Mouse (Mus musculus) gastrocnemius, postnatal 4 days (tissue): ENCODE measurements around the gene Ppp1r9a. TPM values are rescaled to one million over a fixed set of nuclear protein-coding genes. Genes with fewer than 3 reads are reported as not detected.

Source experiments
- DNase-seq, 2 experiments: peaks; one replicate each; pipeline ENCODE4 v3.0.0; 2021 to 2022; ENCODE audit warnings: low spot score in 2 of 2, mixed read lengths in 2 of 2
- total RNA-seq, 2 experiments: library from RNA; stranded (reverse); gene quantifications; 2 replicates each; pipeline ENCODE4 v1.2.3; 2021

Ppp1r9a gene
- total RNA-seq, 2 experiments from 2014 or later = 50.2 to 55.1 TPM

DNA sequence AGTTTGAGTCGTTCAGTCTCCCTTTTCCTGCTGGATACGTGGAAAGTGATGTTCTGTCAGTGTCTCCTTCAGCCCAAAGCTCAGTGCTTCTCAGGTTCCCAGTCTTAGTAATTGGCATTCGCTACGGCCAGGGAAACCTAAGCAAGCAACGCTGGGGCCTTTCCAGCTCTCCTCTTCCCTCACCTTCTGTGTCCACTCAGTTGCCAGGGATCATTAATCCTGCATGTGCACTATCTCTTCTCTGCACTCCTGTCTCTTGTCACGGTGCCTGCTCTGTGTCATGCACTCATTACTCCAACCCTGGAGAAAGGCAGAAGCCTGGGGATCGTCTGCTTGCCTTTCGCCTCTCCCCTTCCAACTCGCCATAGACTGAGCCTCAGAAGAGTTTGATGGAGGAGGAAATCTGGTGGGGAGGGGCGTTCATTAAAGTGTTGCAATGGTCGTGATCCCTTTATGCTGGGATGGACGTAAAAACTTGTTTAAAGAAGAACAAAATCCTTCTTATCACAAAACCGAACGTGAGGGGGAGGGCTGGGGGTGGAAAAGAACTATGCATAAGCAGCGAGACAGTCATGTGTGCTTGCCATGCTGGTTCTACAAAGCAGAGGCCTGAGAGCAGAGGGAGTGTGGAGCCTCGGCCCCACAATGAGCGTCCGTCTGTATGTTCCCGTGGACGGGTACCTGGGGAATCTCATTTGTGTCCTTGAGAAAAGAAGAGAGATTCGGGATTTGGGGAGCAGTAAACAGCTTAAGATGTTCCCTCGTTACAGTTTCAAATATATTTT lies 103.0 kb downstream of the Ppp1r9a start:
- peak in 1 of 2 experiments; percentile 49 for DNase-seq

DNA sequence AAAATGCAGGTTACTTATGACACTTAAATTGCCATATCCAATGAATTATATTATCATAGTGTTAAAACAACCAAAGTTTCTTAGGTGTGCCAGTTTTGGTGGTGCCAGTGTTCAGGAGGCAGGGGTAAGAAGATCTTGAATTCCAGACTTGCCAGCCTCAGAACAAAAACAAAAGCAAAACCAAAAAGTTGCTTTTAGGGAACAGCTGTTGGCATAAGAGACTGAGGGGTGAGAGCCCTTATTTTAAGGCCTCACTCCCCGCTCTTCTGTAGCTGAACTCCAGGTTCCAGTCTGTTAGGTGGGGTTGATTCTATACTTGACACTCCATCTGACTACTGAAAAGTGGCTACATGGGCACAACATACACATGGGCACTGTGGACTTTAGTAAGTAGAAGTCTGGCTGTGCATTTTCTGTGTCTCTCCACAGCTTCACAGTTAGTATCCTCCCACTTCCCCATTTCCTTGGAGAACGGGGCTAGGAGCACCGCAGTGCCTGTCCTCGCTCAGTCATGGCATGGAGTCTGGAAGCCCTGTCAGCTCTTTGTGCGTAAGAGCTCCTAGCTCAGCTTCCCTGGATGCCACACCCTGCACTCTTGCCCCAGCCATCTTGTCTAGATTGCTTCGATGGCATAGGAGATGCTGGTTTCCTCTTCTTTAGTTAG lies 103.7 kb downstream of the Ppp1r9a start:
- DNase-seq = no peak

DNA sequence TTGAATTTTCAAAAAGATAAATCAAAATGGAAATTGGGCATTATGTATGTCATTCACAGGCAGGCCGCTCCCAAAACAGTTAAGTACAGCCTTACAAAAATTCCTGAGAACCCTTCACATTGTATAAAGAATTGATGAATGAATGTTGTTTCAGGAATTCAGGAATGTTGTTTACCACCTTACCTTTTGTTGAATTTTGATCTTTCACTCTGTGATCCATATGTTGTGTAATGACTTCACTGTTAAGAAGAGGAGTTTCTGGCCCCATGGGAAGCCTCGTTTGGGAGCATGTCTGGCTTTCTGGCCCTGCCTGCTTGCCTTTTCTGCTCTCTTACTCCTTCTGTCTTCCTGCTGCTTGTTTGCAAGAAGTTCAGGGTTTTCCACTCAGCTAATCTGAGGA lies 105.4 kb downstream of the Ppp1r9a start:
- DNase-seq = no peak

DNA sequence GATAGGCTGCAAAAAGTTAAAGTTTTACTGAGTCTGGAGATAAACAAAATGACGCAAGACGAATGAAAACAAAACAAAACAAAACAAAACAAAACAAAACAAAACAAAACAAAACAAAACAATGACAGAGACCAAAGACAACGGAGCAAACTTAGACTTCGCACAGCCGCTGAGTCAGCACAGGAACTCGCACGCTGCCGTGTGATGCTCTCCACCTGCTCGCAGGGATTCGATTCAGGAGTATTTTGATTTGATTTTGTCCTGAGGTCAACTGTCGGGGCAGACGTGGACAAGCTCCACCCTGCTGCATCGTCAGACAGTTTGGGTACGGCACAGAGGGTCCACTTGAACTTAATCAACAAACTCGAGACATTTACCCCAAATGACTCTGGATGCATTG lies 105.9 kb downstream of the Ppp1r9a start:
- DNase-seq = no peak

DNA sequence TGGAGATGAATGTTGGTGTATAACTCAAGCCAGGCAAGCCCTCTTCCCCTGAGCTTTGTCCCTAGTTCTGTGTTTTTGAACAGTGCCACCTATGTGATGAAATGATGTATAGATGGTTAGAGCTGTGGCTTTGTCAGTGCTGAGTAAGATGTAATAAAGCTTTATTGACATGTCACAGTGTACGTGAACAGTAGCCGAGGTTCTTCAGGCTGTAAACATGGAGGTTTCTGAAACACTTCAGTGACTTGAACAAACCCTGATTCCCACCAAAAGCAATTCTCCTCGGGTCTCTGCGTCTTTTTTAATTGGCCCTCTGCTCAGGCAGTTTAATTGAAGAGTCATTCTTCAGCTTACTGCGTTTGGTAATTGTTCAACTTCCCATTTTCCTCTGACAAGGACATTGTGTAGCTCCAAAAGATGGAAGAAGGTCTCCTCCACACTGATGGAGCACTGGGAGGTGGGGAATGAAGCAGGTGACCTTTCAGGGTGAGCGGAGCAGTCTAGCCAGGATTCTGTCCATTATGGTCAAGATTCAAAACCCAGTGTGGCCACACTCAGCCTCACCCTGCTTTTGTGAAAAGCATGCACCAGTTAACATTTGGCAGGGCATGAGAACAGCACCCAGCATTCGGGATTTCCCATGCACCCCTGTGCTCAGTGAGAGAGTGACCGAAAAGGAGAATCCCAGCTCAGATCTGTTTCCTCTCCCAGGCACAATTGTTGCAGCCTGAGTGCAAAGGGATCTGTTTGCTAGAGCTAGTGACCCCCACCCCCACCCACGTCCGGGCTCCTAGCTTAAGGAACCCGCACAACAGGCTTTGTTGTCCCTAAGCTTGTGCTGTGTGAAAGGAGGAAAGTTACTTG lies 108.1 kb downstream of the Ppp1r9a start:
- no peak for DNase-seq

DNA sequence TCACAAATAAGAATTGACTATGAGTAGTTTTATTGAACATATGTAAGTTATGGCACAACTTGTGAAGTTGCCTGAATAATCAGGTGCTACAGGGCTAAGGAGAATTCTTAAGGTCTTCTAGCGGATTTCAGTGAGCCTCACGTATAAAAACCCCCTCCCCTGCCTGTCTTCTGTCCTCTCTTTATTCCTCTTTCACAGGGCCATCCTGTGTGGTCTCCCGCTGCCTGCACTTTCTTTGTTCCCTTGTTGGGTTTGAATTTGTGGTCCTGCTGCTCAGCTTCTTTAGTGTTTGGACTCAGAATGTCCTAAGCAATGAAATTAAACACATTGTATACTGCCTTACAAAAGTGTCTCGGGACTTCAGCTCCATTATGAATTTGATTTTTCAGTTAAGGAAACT lies 110.1 kb downstream of the Ppp1r9a start:
- DNase-seq = no peak

DNA sequence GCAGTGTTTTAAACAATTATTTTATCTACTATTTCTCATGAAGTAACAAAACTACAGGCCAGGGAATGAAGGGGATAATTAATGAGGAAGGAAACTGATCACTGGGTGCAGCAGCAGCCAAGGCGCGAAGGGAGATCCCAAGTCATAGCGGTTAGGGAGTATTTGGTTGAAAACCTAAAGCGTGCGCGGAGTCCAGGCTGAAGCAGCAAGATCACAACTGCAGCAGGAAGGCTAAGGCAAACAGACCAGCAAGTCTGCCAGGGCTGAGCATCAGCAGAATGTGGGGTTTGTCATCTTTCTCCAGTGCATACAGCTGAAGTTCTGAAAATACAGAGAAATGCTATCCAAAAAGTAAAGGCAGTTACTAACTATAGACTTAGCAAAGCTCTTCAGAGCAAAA lies 111.8 kb downstream of the Ppp1r9a start:
- DNase-seq = no peak

DNA sequence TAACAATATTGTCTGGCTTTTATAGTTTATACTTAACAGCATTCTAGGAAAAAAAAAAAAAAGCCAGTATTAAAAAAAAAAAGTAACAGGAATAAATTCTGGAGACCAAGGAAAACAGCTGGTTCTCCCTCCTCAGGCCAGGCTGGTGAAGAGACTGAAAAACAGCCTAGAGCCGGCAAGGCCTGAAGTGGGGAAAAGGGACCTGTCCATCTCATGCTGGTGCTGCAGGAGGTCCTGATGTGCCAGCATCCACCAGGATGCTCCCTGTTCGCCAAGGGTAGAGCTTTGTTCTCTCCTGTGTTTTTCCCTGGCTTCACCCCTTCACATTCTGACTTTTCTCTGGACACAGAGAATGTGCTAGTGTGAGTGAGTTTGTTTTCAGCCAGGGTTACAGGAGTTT lies 112.5 kb downstream of the Ppp1r9a start:
- DNase-seq = no peak

DNA sequence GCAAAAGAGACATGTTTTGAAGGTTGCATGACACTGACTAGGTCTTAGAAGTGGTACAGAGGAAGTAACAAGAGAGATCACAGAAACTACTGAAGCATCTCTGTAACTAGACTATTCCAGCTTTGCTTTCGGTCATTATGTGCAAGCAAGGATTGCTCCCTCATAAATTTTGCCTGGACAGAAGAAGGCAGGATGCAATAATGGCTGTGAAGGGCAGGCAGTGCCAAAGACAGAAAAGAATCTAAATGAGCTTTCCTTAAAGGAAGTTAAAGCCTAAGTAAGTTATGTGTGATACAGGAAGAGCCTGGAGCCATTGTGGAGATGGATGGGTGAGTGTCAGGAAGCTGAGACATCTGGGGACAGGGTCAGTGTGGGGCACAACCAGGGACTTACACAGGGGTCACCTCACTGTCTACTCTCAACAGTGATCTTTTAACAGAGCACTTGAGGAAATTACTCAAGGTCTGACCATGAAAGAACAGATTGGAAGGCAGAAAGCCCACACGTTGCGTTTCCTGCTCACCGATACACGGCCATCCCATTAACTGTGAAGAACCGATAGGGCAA lies 115.3 kb downstream of the Ppp1r9a start:
- no peak for DNase-seq

DNA sequence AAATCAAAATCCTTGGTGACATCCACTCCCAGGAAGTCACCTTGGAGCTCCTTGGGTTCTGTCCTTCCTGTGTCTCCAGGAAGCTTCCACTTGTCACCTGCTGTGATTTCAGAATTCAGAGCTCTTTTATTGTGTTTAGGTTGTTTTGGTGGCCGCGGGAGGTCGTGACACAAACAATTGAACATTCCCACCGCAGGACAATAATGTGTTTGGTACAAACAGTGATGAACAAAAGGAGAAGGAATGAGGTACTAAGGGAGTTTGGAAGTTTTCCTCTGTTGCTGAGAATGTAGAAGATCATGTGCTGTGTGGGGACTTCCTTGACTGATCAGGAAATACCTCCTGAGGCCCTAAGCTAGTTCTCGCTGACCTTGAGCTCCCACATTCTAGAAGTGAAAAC lies 116.5 kb downstream of the Ppp1r9a start:
- DNase-seq = no peak

DNA sequence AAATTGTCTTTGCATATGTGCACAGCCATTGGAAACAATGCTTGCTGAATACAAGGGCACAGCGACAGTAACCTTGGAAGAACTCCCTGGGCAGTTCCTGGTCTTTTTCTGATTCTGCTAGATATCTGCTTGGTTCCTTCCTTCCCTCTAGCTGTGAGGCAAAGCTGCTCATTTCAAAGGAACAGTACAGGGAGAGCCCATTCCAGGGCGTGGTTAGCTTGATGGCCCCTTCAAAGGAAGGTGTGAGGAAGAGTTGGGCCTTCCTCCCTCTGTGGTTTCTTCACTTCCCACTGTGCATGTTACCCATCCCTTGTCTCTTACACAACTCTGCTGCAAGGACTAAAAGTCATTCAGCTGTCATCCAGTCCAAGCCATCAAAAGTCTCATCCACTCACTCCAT lies 117.3 kb downstream of the Ppp1r9a start:
- no peak for DNase-seq

DNA sequence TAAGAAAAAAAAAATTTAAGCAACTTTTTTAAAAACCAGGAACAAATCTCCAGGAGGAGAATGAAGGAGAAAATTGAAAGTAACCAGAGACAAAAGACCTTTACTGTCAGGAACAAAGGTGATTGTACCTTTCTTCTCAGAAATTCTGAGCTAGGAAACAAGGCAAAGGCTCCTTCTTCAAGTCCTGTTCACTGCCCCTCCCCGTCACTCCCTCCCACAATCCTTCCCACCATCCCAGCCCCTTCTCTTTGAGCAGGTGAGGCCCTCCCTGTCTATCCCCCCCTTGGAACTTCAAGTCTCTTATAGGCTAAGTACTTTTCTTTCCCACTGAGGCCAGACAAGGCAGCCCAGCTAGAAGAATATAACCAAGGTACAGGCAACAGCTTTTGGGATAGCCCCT lies 117.8 kb downstream of the Ppp1r9a start:
- no peak for DNase-seq

DNA sequence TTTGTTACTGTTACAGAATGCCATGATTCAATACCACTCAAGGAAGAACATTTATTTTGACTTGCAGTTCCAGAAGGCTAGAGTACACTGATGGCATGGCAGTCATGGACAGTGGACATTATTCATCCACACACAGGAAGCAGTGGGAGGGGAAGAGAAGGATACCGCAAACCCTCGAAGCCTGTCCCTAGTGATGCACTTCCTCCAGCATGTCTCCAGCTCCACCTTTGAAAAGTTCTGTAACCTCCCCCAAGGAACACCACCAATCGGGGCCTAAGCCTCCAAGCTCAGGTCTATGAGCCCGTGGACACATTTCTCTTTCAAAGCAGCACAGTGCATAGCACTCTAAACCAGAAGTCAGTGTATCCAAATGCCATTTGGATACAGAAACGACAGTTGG lies 120.0 kb downstream of the Ppp1r9a start:
- DNase-seq = no peak

DNA sequence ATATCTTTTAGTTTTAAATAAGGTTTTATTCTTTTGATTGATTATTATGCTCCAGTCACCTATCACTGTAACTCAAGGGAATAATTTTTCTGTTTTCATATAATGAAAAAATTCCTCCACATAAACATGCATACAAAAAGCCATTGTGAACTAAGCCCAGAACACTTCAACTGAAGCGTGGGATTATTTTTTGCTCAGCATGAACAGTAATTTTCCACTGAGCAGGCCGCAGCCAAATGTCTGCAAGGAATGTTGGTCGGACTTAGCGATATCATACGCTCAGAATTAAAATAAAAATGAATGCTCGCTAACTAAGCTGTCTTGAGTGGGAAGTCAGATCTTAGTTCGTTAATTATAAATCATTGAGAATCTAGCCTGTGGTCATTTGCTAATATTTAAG lies 122.2 kb downstream of the Ppp1r9a start:
- no peak for DNase-seq

DNA sequence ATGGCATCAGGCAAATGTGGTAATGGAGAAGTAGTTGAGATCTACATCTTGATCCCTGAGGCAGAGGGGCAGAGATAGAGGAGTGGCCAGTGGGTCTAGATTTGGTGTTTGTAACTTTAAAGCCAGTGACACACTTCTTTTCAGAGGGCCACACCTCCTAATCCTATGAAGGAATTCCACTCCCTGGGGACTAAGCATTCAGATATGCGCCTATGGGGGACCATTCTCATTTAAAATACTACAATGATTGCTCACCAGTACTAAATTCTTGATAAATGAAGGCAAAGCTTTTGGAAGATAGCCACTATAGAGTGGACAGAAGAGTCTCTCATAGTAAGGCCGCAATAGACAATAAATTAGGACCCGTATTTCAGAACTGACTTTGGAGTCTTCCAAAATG lies 124.1 kb downstream of the Ppp1r9a start:
- DNase-seq = no peak

DNA sequence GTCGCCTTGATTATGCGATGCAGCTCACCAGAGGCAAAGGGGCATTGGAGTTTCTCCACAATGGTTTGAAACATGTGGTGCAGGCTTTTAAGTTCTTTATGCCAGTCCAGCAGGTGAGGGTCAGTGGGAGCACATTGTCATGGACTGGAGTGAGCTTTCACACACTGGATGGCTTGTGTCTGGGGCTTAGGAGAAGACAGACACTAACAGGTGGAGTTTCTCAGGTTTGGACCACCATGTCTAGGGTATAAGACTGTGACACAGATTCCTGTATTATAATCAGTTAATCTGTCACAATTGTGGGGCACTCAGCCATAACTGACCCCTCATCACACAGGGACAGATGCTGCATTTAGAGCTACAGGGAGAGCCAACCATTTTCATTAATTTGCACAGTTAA lies 124.5 kb downstream of the Ppp1r9a start:
- DNase-seq = no peak

DNA sequence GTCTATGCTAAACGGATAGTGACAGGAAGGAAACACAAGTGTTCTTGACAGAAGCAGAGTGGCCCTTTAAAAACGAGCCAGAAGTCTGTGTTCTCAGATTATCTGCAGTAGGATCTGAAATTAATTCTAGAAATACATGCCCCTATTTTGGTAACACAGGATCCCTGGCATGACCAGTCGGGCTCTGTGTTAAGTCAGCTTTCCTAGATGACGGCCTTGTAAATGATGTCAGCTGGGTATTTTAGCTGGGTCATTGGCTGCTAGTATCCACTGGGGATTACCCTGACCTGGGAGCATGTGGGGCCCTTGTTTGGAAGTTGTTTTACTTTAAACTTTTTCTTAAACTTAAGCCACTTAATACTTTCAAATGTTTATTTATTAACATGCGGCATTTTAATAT lies 125.1 kb downstream of the Ppp1r9a start:
- no peak for DNase-seq

DNA sequence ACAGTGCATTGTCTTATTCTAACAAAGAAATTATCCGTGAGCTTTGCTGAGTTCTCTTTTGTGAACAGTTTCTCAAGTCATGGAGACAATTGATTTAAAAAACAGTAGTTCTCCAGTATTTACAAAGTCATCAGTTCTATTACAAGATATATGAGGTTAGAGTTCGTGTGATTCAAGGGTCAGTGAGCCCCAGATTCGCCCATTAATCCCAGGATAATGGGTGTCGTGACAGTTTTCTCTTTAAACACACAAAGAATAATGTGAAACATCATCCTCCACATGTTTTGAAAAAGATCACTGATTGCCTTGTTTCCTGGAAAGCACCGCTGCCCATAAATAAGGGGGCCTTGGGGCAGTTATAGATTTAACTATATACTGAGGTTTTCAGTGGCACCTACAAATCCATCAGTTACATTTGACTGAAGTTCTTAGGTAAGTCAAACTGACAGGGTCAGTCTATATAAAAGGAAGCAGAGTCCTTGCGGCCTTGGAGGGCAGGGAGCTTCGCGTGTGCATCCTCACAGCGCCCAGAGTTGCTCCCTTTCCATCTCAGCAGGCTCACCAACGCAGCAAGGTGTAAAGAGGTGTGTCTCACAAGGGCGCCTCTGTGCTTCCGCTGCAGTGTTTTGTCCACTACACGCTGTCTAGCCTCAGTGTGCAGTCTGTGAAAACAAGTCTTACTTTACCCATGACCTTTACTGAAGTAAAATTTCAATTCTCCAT lies 126.6 kb downstream of the Ppp1r9a start:
- no peak for DNase-seq

DNA sequence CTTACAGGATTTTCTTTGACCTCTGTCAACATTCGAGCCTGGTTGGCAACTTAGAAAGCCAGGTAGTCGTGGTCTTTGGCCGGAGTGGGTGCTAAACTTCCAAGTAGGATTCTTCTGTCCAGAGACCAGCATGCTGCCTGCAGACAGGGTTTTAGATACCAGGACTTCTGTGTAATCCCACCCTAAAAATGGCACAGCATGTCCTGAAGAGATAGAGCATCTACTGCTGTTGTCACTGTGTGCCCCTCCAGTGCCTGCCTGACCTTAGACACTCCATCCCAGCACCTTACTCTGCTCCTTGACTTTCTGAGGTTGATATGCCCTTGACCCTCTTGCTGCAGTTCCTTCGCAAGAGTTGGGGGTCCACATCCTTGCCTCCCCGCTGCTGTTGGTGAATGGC lies 127.2 kb downstream of the Ppp1r9a start:
- no peak for DNase-seq

DNA sequence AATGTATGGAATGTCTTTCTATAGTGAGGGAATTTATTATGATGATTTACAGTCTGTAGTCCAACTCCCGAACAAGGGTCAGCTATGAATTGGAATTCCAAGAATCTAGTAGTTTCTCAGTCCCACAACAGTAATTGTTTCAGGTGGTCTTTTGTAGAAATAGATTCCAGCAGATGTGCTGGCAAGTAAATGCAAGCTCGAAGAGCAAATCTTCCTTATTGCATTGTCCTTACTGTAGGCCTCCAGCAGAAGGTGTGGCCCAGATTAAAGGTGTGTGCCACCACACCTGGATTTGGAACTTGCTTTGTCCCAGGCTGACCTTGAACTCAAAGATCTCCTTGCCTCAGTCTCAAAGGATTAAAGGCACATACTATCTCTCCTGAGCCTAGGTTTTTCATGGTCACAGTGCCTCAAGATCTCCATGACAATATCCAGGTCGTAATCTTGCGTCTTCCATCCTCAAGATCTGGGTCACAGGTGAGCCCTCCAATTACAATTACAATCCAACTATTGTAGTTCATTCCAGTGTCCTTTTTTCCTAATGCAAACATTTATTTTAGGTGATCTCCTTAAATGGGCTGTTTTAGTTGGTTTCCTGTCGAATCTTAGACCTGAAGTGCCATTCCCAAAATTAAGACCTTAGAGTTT lies 130.4 kb downstream of the Ppp1r9a start:
- no peak for DNase-seq

DNA sequence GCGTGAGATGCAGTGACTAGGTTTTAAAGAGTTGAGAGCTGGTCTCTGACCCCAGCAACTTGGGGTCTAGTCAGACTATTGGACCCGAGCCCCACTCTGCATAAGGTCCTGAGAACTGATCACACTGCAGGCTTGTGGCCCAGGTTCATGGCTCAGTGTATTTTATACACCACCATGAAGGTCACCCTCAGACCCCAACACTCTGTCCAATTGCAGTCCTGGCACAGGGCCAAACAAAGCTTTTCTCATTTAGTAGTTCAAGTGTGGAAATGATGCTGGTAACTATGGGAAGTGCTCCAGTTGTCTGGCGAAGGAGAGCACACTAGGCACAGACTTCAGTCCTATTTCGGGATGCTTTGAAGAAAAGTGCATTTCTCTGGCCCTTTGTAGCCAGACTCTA lies 134.5 kb downstream of the Ppp1r9a start:
- DNase-seq = no peak
